Mouse (Mus musculus): Measurements from ENCODE around the gene Ppp1r27. TPM values are rescaled to one million over a fixed set of nuclear protein-coding genes. Genes with fewer than 3 reads are reported as not detected.

The Ppp1r27 gene
- polyA plus RNA-seq, 1 experiment from 2014 or later, result not detected

DNA sequence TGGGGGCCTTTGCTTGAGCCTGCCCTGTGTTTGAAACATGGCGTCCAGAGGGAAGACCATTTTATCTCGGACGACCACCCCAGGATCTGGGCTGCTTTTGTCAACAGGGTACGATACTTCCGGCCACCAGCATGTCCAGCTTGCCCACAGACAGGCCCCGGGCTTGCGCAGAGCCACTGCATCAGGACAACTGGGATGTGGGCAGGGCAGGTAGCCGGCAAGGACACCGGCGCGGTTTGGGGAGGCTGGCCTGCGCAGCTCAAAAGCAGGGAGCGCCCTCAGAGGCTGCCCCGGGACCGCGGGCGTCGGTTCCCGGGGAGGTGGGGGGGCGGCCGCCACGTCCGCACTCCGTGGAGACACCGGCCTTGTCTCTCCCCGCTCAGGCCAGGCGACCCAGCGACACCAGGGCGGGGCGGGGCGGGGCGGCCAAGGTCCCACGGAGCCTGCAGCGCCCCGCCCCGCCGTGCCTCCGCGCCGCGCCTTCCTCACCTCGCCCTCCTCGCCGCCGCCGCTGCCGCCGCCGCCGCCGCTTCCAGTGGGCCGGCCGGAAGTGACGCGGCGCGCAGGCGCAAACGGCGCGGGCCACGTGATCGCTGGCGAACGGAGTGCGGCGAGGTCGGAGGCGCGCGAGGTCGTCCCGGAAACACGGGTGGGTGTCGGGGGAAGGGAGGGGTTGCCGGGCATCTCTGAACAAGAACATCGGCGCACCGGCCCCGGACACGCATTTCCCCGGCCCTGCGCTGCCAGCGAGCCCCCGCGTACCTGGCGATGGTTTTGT is 1.6 kb downstream of the Ppp1r27 start, which contains the start of gene Mcrip1:
Mcrip1 (minus strand) TSS at position 560 of the 778 bp plus-strand sequence.
- Histone ChIP-seq H3K9ac (replicated peaks; ENCODE audit: low read depth) (peak within 1 kb of the TSS; percentile 89), H3K4me3 (ENCODE audit: low read depth, low read length) (peak within 1 kb of the TSS; percentile 76), H3K36me3 (ENCODE audit: insufficient read depth, low read length) (peaks cover 4% of the 10 kb centered on the region; the same call in 1 of the 2 replicates), H3K27me3 (replicated peaks; ENCODE audit: insufficient read depth, low read length) (no peaks in the 10 kb centered on the region), H3K27ac (ENCODE audit: low read length) (peak within 1 kb of the TSS; percentile 97), H3K4me2 (replicated peaks; ENCODE audit: low read depth, low read length) (peak within 1 kb of the TSS; percentile 66), H3K4me1 (ENCODE audit: insufficient read depth, low read depth, low read length) (peaks cover 15% of the 10 kb centered on the region), H3K9me3 (ENCODE audit: low read length) (no peaks in the 10 kb centered on the region)
- TF ChIP-seq EP300 (IDR thresholded peaks at IDR 0.05) (no peak), CTCF (IDR thresholded peaks at IDR 0.05) (no peak)
- WGBS, result 2% methylated on average over 59 of the region's 87 CpGs
- ATAC-seq (peak; percentile 93), DNase-seq (ENCODE audit: low spot score) (peak; percentile 95)

DNA sequence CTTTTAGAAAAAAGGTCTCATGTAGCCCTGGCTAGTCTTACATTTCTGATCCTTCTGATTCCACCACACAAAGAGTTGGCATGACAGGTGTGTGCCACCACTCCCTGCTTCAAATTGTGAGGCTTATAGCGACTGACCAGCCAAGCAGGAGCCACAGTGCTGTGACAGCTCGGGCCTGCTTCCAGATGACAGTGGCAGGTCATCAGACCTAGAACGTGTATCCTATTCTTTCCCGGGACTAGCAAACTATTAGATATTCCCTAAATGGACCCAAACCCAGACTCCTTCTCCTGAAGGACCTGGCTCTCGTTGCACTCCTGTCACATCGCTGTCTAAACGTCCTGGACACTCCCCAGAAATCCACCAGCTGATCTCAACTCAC is 2.2 kb downstream of the Ppp1r27 start:
- ATAC-seq (no peak), DNase-seq (ENCODE audit: low spot score) (peak; percentile 47)
- H3K9ac ChIP-seq (replicated peaks; ENCODE audit: low read depth), result peak overlapping the region; percentile 89
- peaks cover 15% of the 10 kb centered on the region for H3K4me1 ChIP-seq (ENCODE audit: insufficient read depth, low read depth, low read length)
- H3K27ac ChIP-seq (ENCODE audit: low read length), result peak overlapping the region; percentile 97
- no peaks in the 10 kb centered on the region for H3K9me3 ChIP-seq (ENCODE audit: low read length)
- 5% methylated on average over 7 of the region's 7 CpGs for WGBS
- H3K4me2 ChIP-seq (replicated peaks; ENCODE audit: low read depth, low read length), result peak overlapping the region; percentile 66
- H3K27me3 ChIP-seq (replicated peaks; ENCODE audit: insufficient read depth, low read length), result no peaks in the 10 kb centered on the region
- H3K36me3 ChIP-seq (ENCODE audit: insufficient read depth, low read length), result peaks cover 9% of the 10 kb centered on the region; the same call in 1 of the 2 replicates
- TF ChIP-seq CTCF (IDR thresholded peaks at IDR 0.05) (no peak), EP300 (IDR thresholded peaks at IDR 0.05) (no peak)
- peak overlapping the region; percentile 76 for H3K4me3 ChIP-seq (ENCODE audit: low read depth, low read length)

DNA sequence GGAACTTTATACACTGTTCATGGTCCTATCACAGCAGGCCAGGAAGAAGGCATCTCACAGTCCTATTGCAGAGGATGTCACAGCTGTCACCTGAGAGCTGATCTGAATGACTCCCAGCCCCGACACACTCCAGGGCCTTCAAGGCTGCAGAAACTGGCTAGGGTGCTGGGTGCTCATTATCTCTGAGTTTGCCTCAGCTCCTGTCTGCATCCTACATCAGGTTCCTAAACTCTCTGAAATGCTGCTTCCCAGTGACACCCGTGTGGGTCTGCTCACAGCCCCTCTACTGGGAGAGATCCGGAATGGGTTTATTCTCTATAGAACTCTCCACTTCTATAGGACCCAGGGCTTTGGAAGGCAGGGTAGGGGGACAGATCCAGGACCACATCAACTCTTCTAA is 2.7 kb downstream of the Ppp1r27 start:
- H3K27me3 ChIP-seq (replicated peaks; ENCODE audit: insufficient read depth, low read length), result no peaks in the 10 kb centered on the region
- peaks cover 15% of the 10 kb centered on the region; the same call in 1 of the 2 replicates for H3K36me3 ChIP-seq (ENCODE audit: insufficient read depth, low read length)
- H3K27ac ChIP-seq (ENCODE audit: low read length), result peak overlapping the region; percentile 97; the same call in 1 of the 2 replicates
- DNase-seq (ENCODE audit: low spot score) (no peak), ATAC-seq (no peak)
- WGBS, result 78% methylated on average over 3 of the region's 3 CpGs
- no peak overlapping the region for H3K9ac ChIP-seq (replicated peaks; ENCODE audit: low read depth)
- TF ChIP-seq EP300 (IDR thresholded peaks at IDR 0.05), result no peak
- no peak for TF ChIP-seq CTCF (IDR thresholded peaks at IDR 0.05)
- H3K4me1 ChIP-seq (ENCODE audit: insufficient read depth, low read depth, low read length), result peaks cover 15% of the 10 kb centered on the region
- no peak overlapping the region; the same call in 1 of the 2 replicates for H3K4me3 ChIP-seq (ENCODE audit: low read depth, low read length)
- peak overlapping the region; percentile 66; the same call in 1 of the 2 replicates for H3K4me2 ChIP-seq (replicated peaks; ENCODE audit: low read depth, low read length)
- H3K9me3 ChIP-seq (ENCODE audit: low read length), result no peaks in the 10 kb centered on the region

DNA sequence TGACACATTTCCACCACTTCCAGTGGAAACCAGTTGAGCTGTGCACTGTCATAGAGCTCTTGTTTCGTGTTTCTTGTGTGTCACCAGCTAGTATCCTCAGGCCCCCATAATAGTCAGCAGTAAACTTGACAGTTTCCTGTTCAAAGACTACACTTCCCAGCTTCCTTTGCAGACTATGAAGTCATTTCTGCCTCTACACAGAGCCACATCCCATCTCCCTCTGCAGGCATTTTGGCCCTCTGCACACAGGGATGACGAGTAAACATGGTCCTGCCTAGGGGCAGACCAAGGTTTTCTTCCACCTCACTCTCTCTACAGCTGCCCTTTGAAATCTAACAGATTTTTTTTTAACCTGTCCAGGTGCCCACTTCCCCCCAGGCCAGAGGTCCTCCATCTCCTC is 3.5 kb downstream of the Ppp1r27 start:
- Histone ChIP-seq H3K9me3 (ENCODE audit: low read length) (no peaks in the 10 kb centered on the region), H3K36me3 (ENCODE audit: insufficient read depth, low read length) (peaks cover 21% of the 10 kb centered on the region; the same call in 1 of the 2 replicates), H3K4me2 (replicated peaks; ENCODE audit: low read depth, low read length) (no peak overlapping the region), H3K4me3 (ENCODE audit: low read depth, low read length) (no peak overlapping the region), H3K27ac (ENCODE audit: low read length) (0 out of 2 replicates have a peak overlapping the region, but pooled peaks have one; percentile 97), H3K27me3 (replicated peaks; ENCODE audit: insufficient read depth, low read length) (no peaks in the 10 kb centered on the region), H3K9ac (replicated peaks; ENCODE audit: low read depth) (no peak overlapping the region), H3K4me1 (ENCODE audit: insufficient read depth, low read depth, low read length) (peaks cover 15% of the 10 kb centered on the region)
- TF ChIP-seq CTCF (IDR thresholded peaks at IDR 0.05) (peak; percentile 56), EP300 (IDR thresholded peaks at IDR 0.05) (no peak)
- peak; percentile 76 for DNase-seq (ENCODE audit: low spot score)
- ATAC-seq, result peak; percentile 16; the same call in 1 of the 2 replicates
- WGBS, result 43% methylated on average over 2 of the region's 2 CpGs

DNA sequence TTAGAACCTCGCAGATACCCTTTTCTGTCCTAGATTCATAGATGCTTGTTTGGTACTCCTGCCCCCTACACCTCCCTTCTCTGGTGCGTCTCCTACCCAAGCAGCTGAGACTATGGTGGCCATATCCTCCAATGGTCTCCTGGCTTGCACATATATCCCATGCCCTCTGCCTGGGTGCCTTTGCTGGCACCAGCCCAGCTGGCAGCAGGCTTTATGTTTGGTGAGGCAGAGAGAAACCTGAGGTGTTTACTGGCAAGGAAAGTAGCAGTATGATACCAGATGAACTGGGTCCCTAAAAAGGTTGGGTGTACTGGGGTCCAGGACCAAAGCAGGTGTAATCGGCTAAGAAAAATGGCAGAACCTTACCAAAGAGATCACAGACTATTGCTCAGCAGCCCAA is 5.0 kb downstream of the Ppp1r27 start:
- DNase-seq (ENCODE audit: low spot score) (no peak), ATAC-seq (no peak)
- H3K4me2 ChIP-seq (replicated peaks; ENCODE audit: low read depth, low read length), result no peak overlapping the region
- no peak overlapping the region for H3K27ac ChIP-seq (ENCODE audit: low read length)
- TF ChIP-seq EP300 (IDR thresholded peaks at IDR 0.05) (no peak), CTCF (IDR thresholded peaks at IDR 0.05) (no peak)
- no peaks in the 10 kb centered on the region for H3K27me3 ChIP-seq (replicated peaks; ENCODE audit: insufficient read depth, low read length)
- no peaks in the 10 kb centered on the region for H3K9me3 ChIP-seq (ENCODE audit: low read length)
- WGBS, result 100% methylated on average over 3 of the region's 3 CpGs
- no peak overlapping the region for H3K4me3 ChIP-seq (ENCODE audit: low read depth, low read length)
- H3K9ac ChIP-seq (replicated peaks; ENCODE audit: low read depth), result no peak overlapping the region
- H3K4me1 ChIP-seq (ENCODE audit: insufficient read depth, low read depth, low read length), result peaks cover 15% of the 10 kb centered on the region
- peaks cover 21% of the 10 kb centered on the region; the same call in 1 of the 2 replicates for H3K36me3 ChIP-seq (ENCODE audit: insufficient read depth, low read length)

DNA sequence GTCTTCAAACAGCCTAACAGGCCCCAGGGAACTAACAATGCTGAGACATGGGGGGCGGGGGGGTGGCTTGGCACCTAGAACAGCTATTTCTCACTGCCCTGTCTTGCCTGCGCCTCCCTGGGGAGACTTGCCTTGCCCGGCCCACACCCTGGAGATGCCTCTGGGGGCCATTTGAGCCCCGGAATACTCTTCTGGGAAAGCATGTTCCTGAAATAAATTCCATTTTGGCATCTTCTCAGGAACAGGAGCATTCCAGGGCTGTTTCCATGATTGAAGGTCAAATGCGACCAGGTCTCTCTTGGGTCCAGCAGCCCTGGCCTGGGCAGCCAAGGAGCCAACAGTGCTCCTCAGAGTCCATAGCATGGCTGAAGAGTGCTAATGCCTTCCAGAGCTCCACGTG is 8.6 kb downstream of the Ppp1r27 start:
- Histone ChIP-seq H3K4me3 (ENCODE audit: low read depth, low read length) (no peak overlapping the region), H3K4me1 (ENCODE audit: insufficient read depth, low read depth, low read length) (peaks cover 4% of the 10 kb centered on the region), H3K9ac (replicated peaks; ENCODE audit: low read depth) (no peak overlapping the region), H3K27me3 (replicated peaks; ENCODE audit: insufficient read depth, low read length) (no peaks in the 10 kb centered on the region), H3K27ac (ENCODE audit: low read length) (no peak overlapping the region), H3K36me3 (ENCODE audit: insufficient read depth, low read length) (peaks cover 21% of the 10 kb centered on the region; the same call in 1 of the 2 replicates), H3K4me2 (replicated peaks; ENCODE audit: low read depth, low read length) (no peak overlapping the region), H3K9me3 (ENCODE audit: low read length) (no peaks in the 10 kb centered on the region)
- ATAC-seq, result no peak
- WGBS, result 88% methylated on average over 6 of the region's 6 CpGs
- DNase-seq (ENCODE audit: low spot score), result no peak
- TF ChIP-seq CTCF (IDR thresholded peaks at IDR 0.05), result no peak
